Mouse (Mus musculus): Measurements from ENCODE around the gene Rab42.
"Not testable (repeated sequence)": the region's sequence is repeated elsewhere in the genome, so short reads cannot be mapped to it uniquely, and the experiment has no call there.

Gene Rab42

GRCm38 (mm10) chr4:132311801-132312200 is 8.6 kb upstream of the Rab42 start:
- no peak for DNase-seq (ENCODE audit: low spot score)

GRCm38 (mm10) chr4:132311209-132311608 is 8.0 kb upstream of the Rab42 start:
- no peak for DNase-seq (ENCODE audit: low spot score)

GRCm38 (mm10) chr4:132309849-132310472 is 6.8 kb upstream of the Rab42 start:
- DNase-seq (ENCODE audit: low spot score): peak; percentile 59

- peak; percentile 38 for DNase-seq (ENCODE audit: low spot score)
Measured at GRCm38 (mm10) chr4:132309140-132309848, 6.1 kb upstream of the Rab42 start.

GRCm38 (mm10) chr4:132308437-132309139 is 5.4 kb upstream of the Rab42 start:
- DNase-seq (ENCODE audit: low spot score): peak; percentile 93

- DNase-seq (ENCODE audit: low spot score): no peak
Measured at GRCm38 (mm10) chr4:132306004-132306403, 2.8 kb upstream of the Rab42 start.

GRCm38 (mm10) chr4:132305276-132305675 is 2.1 kb upstream of the Rab42 start:
- DNase-seq (ENCODE audit: low spot score): no peak

GRCm38 (mm10) chr4:132303484-132303883 is 299 bp upstream of the Rab42 start:
- DNase-seq (ENCODE audit: low spot score): not testable (repeated sequence)

- DNase-seq (ENCODE audit: low spot score): no peak
Measured at GRCm38 (mm10) chr4:132301965-132302938, 933 bp downstream of the Rab42 start.

- DNase-seq (ENCODE audit: low spot score): no peak
Measured at GRCm38 (mm10) chr4:132301486-132301885, 1.7 kb downstream of the Rab42 start.

GRCm38 (mm10) chr4:132299849-132300248 is 3.3 kb downstream of the Rab42 start:
- DNase-seq (ENCODE audit: low spot score): no peak

- peak; percentile 32 for DNase-seq (ENCODE audit: low spot score)
Measured at GRCm38 (mm10) chr4:132295696-132296390, 7.3 kb downstream of the Rab42 start.

GRCm38 (mm10) chr4:132293682-132294240 is 9.4 kb downstream of the Rab42 start:
- DNase-seq (ENCODE audit: low spot score): no peak

GRCm38 (mm10) chr4:132292988-132293387 is 10.2 kb downstream of the Rab42 start:
- DNase-seq (ENCODE audit: low spot score): peak; percentile 62

- no peak for DNase-seq (ENCODE audit: low spot score)
Measured at GRCm38 (mm10) chr4:132291624-132292335, 11.4 kb downstream of the Rab42 start.

- no peak for DNase-seq (ENCODE audit: low spot score)
Measured at GRCm38 (mm10) chr4:132291056-132291455, 12.1 kb downstream of the Rab42 start.

- not testable (repeated sequence) for DNase-seq (ENCODE audit: low spot score)
Measured at GRCm38 (mm10) chr4:132288840-132289239, 14.3 kb downstream of the Rab42 start.

- no peak for DNase-seq (ENCODE audit: low spot score)
Measured at GRCm38 (mm10) chr4:132275949-132276348, 27.2 kb downstream of the Rab42 start.

- DNase-seq (ENCODE audit: low spot score): peak; percentile 94
Measured at GRCm38 (mm10) chr4:132274156-132274862, 28.9 kb downstream of the Rab42 start, which contains the start of gene Taf12. Gene Taf12 (plus strand): TSS chr4:132274375.
